Mouse (Mus musculus): ENCODE data around the gene Ctsa.

DNA sequence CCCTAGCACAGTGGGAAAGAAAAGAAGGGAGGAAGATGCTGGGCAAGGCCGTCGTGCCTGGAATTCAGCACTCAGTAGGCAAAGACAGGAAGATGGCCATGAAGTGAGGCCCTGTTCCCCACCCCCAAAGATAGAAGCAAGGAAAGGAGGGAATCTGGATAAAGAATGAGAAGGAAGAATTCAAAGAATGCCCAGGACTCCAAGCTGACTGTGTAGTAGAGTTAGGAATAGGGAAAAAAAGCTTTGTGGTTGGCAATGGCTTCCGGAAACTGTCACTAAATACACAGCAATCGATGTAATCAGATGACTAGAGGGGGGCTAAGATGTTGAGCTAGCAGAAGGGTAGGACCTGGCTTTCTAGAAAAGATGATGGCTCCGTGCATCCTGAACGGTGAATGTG lies 15.5 kb upstream of the Ctsa start:
- no peak for TF ChIP-seq CTCF (IDR thresholded peaks at IDR 0.05; ENCODE audit: extremely low read depth, insufficient read depth, insufficient read length, insufficient replicate concordance)
- no peak for TF ChIP-seq POLR2A (IDR thresholded peaks at IDR 0.05; ENCODE audit: low read depth, low read length)
